8 mouse cellular contexts compared by ENCODE assay signal in genomic region chr5:118339676-118340661, GRCm38 (mm10).
A peak's percentile ranks its signal among the peaks of the same experiment; 100 is the strongest.
DNase-seq lines count a peak whose midpoint lies in the region; ATAC-seq lines count a peak whose summit lies in the region.

No protein-coding gene starts in this region.

- H3K4me2 ChIP-seq in heart, embryonic 14.5 days (ENCODE audit: low read length) = peak overlapping the region; percentile 12
- no peak overlapping the region for H3K4me2 ChIP-seq in midbrain, embryonic 14.5 days (ENCODE audit: low read length)
- no peak overlapping the region for H3K4me2 ChIP-seq in midbrain, embryonic 13.5 days (replicated peaks)

- peak; percentile 76 for ATAC-seq in heart, embryonic 14.5 days (ENCODE audit: insufficient number of reproducible peaks, insufficient read depth, low FRiP score, low read depth)
- no peak for ATAC-seq in midbrain, embryonic 14.5 days (ENCODE audit: low FRiP score, low TSS enrichment)
- no peak for ATAC-seq in midbrain, embryonic 13.5 days

- 48% methylated on average over 22 of the region's 22 CpGs for WGBS in heart, embryonic 10.5 days
- 34% methylated on average over 22 of the region's 22 CpGs for WGBS in heart, embryonic 14.5 days
- WGBS in limb, embryonic 10.5 days = 58% methylated on average over 22 of the region's 22 CpGs
- WGBS in midbrain, embryonic 14.5 days = 57% methylated on average over 22 of the region's 22 CpGs
- WGBS in midbrain, embryonic 13.5 days = 62% methylated on average over 22 of the region's 22 CpGs

- no peak overlapping the region for H3K27ac ChIP-seq in heart, embryonic 10.5 days
- peak overlapping the region; percentile 15 to 50; a peak in 2 of 4 replicates for H3K27ac ChIP-seq in heart, embryonic 14.5 days (replicated peaks in 1 of 2; ENCODE audit: control insufficient read depth in 1 of 2, insufficient read depth in 1 of 2, low read depth in 2 of 2, low read length in 2 of 2)
- H3K27ac ChIP-seq in limb, embryonic 10.5 days = 0 out of 2 replicates have a peak overlapping the region, but pooled peaks have one; percentile 25
- H3K27ac ChIP-seq in midbrain, embryonic 14.5 days (replicated peaks; ENCODE audit: low read depth, low read length) = no peak overlapping the region
- no peak overlapping the region for H3K27ac ChIP-seq in midbrain, embryonic 13.5 days

- H3K36me3 ChIP-seq in heart, embryonic 10.5 days = no peaks in the 10 kb centered on the region
- no peaks in the 10 kb centered on the region for H3K36me3 ChIP-seq in heart, embryonic 14.5 days (ENCODE audit: control insufficient read depth, insufficient read depth, low read length)
- no peaks in the 10 kb centered on the region for H3K36me3 ChIP-seq in limb, embryonic 10.5 days
- H3K36me3 ChIP-seq in midbrain, embryonic 14.5 days (ENCODE audit: control insufficient read depth, insufficient read depth, low read length) = no peaks in the 10 kb centered on the region
- no peaks in the 10 kb centered on the region for H3K36me3 ChIP-seq in midbrain, embryonic 13.5 days

- H3K4me1 ChIP-seq in heart, embryonic 10.5 days = peaks cover 26% of the 10 kb centered on the region
- H3K4me1 ChIP-seq in heart, embryonic 14.5 days (ENCODE audit: control insufficient read depth in 2 of 2, insufficient read depth in 2 of 2, low read length in 2 of 2) = peaks cover 13 to 18% of the 10 kb centered on the region in 2 experiments
- peaks cover 15% of the 10 kb centered on the region for H3K4me1 ChIP-seq in limb, embryonic 10.5 days
- peaks cover 4% of the 10 kb centered on the region; the same call in 1 of the 2 replicates for H3K4me1 ChIP-seq in midbrain, embryonic 14.5 days (ENCODE audit: control insufficient read depth, insufficient read depth, low read length)
- H3K4me1 ChIP-seq in midbrain, embryonic 13.5 days (replicated peaks) = peaks cover 12% of the 10 kb centered on the region

- H3K4me3 ChIP-seq in heart, embryonic 10.5 days = no peak overlapping the region
- H3K4me3 ChIP-seq in heart, embryonic 14.5 days (ENCODE audit: control insufficient read depth in 1 of 2, insufficient read depth in 1 of 2, low read depth in 1 of 2, low read length in 2 of 2) = no peak overlapping the region
- no peak overlapping the region for H3K4me3 ChIP-seq in limb, embryonic 10.5 days
- H3K4me3 ChIP-seq in midbrain, embryonic 14.5 days (replicated peaks; ENCODE audit: low read depth, low read length) = no peak overlapping the region
- no peak overlapping the region for H3K4me3 ChIP-seq in midbrain, embryonic 13.5 days (replicated peaks)

- peak; percentile 97 for DNase-seq in heart, adult 11 months
- DNase-seq in heart, embryonic 10.5 days (ENCODE audit: low spot score) = no peak
- DNase-seq in ZHBTc4 (ENCODE audit: low read depth, low spot score) = peak; percentile 81
- no peak for DNase-seq in limb, embryonic 10.5 days (ENCODE audit: low spot score)
- peak; percentile 55 for DNase-seq in telencephalon, adult 2 months (ENCODE audit: low read depth, low spot score)
- DNase-seq in midbrain, embryonic 14.5 days = no peak

- no peak overlapping the region for H3K9ac ChIP-seq in heart, embryonic 14.5 days (ENCODE audit: low read length)
- no peak overlapping the region for H3K9ac ChIP-seq in midbrain, embryonic 14.5 days (replicated peaks; ENCODE audit: low read length)
- no peak overlapping the region for H3K9ac ChIP-seq in midbrain, embryonic 13.5 days (replicated peaks)

- H3K9me3 ChIP-seq in heart, embryonic 10.5 days = no peaks in the 10 kb centered on the region
- no peaks in the 10 kb centered on the region for H3K9me3 ChIP-seq in heart, embryonic 14.5 days (ENCODE audit: control insufficient read depth, low read length)
- no peaks in the 10 kb centered on the region for H3K9me3 ChIP-seq in limb, embryonic 10.5 days (replicated peaks)
- no peaks in the 10 kb centered on the region for H3K9me3 ChIP-seq in midbrain, embryonic 14.5 days (ENCODE audit: control insufficient read depth, low read length)
- no peaks in the 10 kb centered on the region for H3K9me3 ChIP-seq in midbrain, embryonic 13.5 days

- H3K27me3 ChIP-seq in heart, embryonic 10.5 days (ENCODE audit: insufficient read depth, poor library complexity, severe bottlenecking) = no peaks in the 10 kb centered on the region; the same call in 1 of the 2 replicates
- no peaks in the 10 kb centered on the region for H3K27me3 ChIP-seq in heart, embryonic 14.5 days (ENCODE audit: control insufficient read depth, insufficient read depth, low read length)
- peaks cover 25% of the 10 kb centered on the region for H3K27me3 ChIP-seq in limb, embryonic 10.5 days (ENCODE audit: low read depth, poor library complexity, severe bottlenecking)
- H3K27me3 ChIP-seq in midbrain, embryonic 14.5 days (ENCODE audit: control insufficient read depth, insufficient read depth, low read length) = no peaks in the 10 kb centered on the region
- peaks cover 9% of the 10 kb centered on the region; the same call in 1 of the 2 replicates for H3K27me3 ChIP-seq in midbrain, embryonic 13.5 days

Comparison
In these comparisons a context has a peak if more than half of its experiments do, and no peak if none do; other contexts are left out.
1. DNase-seq: peak in heart, adult 11 months (single experiment), ZHBTc4 (single experiment) and telencephalon, adult 2 months (single experiment); none in heart, embryonic 10.5 days (single experiment), limb, embryonic 10.5 days (single experiment) and midbrain, embryonic 14.5 days (single experiment).
2. H3K27ac ChIP-seq: peak in heart, embryonic 14.5 days (2 of 2) and limb, embryonic 10.5 days (single experiment); none in heart, embryonic 10.5 days (single experiment), midbrain, embryonic 14.5 days (single experiment) and midbrain, embryonic 13.5 days (single experiment).